Mouse (Mus musculus): ENCODE results near the gene Zfp697.
"Not testable (repeated sequence)": the region's sequence is repeated elsewhere in the genome, so short reads cannot be mapped to it uniquely, and the experiment has no call there.

DNA sequence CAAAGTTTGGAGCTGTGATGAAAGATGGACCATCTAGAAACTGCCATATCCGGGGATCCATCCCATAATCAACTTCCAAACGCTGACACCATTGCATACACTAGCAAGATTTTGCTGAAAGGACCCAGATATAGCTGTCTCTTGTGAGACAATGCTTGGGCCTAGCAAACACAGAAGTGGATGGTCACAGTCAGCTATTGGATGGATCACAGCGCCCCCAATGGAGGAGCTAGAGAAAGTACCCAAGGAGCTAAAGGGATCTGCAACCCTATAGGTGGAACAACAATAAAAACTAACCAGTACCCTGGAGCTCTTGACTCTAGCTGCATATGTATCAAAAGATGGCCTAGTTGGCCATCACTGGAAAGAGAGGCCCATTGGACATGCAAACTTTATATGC, 60.0 kb downstream of the Zfp697 start:
- not testable (repeated sequence) for TF ChIP-seq EP300 (IDR thresholded peaks at IDR 0.05)
- peak; percentile 37 for TF ChIP-seq CTCF (IDR thresholded peaks at IDR 0.05)
